Mouse (Mus musculus) kidney, embryonic 16.5 days (tissue): ENCODE results near the gene Wdtc1. TPM values are rescaled to one million over a fixed set of nuclear protein-coding genes. Genes with fewer than 3 reads are reported as not detected.

Experiments
- ATAC-seq: fragments of 200-750 bp; cut with Nextera tagmentation; 2 replicates; pipeline ENCODE4 v1.8.0; 2017; ENCODE audit warnings: moderate TSS enrichment; ENCODE audit not compliant: low FRiP score, low TSS enrichment
- H3K27ac ChIP-seq: fragments of 300-500 bp; sonication (generic); 2 replicates; pipeline ENCODE4 v1.5.1; 2014; ENCODE audit warnings: low read length
- H3K27me3 ChIP-seq: fragments of 300-500 bp; sonication (generic); 2 replicates; pipeline ENCODE4 v1.6.1; 2014; ENCODE audit warnings: low read length, control low read depth, mixed read lengths; ENCODE audit not compliant: insufficient read depth
- H3K36me3 ChIP-seq: fragments of 300-500 bp; sonication (generic); 2 replicates; pipeline ENCODE4 v1.6.1; 2014; ENCODE audit warnings: low read length, control low read depth, mixed read lengths; ENCODE audit not compliant: insufficient read depth
- H3K4me1 ChIP-seq: fragments of 300-500 bp; sonication (generic); 2 replicates; pipeline ENCODE4 v1.6.1; 2014; ENCODE audit warnings: low read length, control low read depth, mixed read lengths; ENCODE audit not compliant: insufficient read depth
- H3K4me2 ChIP-seq: fragments of 300-500 bp; sonication (generic); replicated peaks from 2 replicates; pipeline ENCODE4 v1.6.1; 2014; ENCODE audit warnings: low read depth, low read length
- H3K4me3 ChIP-seq: fragments of 300-500 bp; sonication (generic); 2 replicates; pipeline ENCODE4 v1.5.1; 2014; ENCODE audit warnings: mild to moderate bottlenecking, low read length
- H3K9ac ChIP-seq: fragments of 300-500 bp; sonication (generic); replicated peaks from 2 replicates; pipeline ENCODE4 v1.6.1; 2014; ENCODE audit warnings: low read length
- H3K9me3 ChIP-seq: fragments of 300-500 bp; sonication (generic); 2 replicates; pipeline ENCODE4 v1.6.1; 2016; ENCODE audit warnings: low read length, control low read depth
- WGBS: fragments of 180-500 bp; shearing (Covaris S2); extraction: QIAGEN DNeasy Blood & Tissue Kit; methylation state at CpG from one replicate; pipeline ENCODE4 v1.1.7; 2014; 5-methylcytosine and 5-hydroxymethylcytosine counted together
- polyA plus RNA-seq: library from polyadenylated mRNA; unstranded; fragments of >200 nt; fragmentation: Nextera tagmentation; extraction: Ambion mirVana; gene quantifications from 2 replicates; pipeline ENCODE4 v1.2.1, GENCODE M21; 2015

Gene Wdtc1
- polyA plus RNA-seq, 1 experiment from 2014 or later: 12.9 TPM

- ATAC-seq: no peak
- Histone ChIP-seq H3K27me3 (no peaks in the 10 kb centered on the region), H3K4me3 (no peak overlapping the region), H3K9me3 (no peaks in the 10 kb centered on the region), H3K9ac (no peak overlapping the region), H3K27ac (no peak overlapping the region), H3K36me3 (peaks cover 49% of the 10 kb centered on the region), H3K4me2 (no peak overlapping the region), H3K4me1 (no peaks in the 10 kb centered on the region)
- 94% methylated on average over 5 of the region's 5 CpGs for WGBS
These were observed 89.5 kb downstream of the Wdtc1 start for GRCm38 (mm10) chr4:133263756-133264155.

GRCm38 (mm10) chr4:133262882-133263281, 90.4 kb downstream of the Wdtc1 start, which contains the start of gene Sytl1:
Gene Sytl1, minus strand, starts transcription at chr4:133263113.
- 0 out of 2 replicates have a peak within 1 kb of the TSS, but pooled peaks have one; percentile 18 for H3K9ac ChIP-seq
- ATAC-seq: no peak
- H3K27ac ChIP-seq: no peak within 1 kb of the TSS
- H3K4me3 ChIP-seq: no peak within 1 kb of the TSS
- H3K27me3 ChIP-seq: no peaks in the 10 kb centered on the region
- no peaks in the 10 kb centered on the region for H3K9me3 ChIP-seq
- H3K4me2 ChIP-seq: no peak within 1 kb of the TSS
- peaks cover 41% of the 10 kb centered on the region for H3K36me3 ChIP-seq
- WGBS: 36% methylated on average over 7 of the region's 7 CpGs
- no peaks in the 10 kb centered on the region for H3K4me1 ChIP-seq

GRCm38 (mm10) chr4:133262375-133262765, 90.9 kb downstream of the Wdtc1 start:
- Histone ChIP-seq H3K4me3 (no peak overlapping the region), H3K27me3 (peaks cover 3% of the 10 kb centered on the region; the same call in 1 of the 2 replicates), H3K9me3 (no peaks in the 10 kb centered on the region), H3K4me2 (no peak overlapping the region), H3K27ac (no peak overlapping the region), H3K36me3 (peaks cover 36% of the 10 kb centered on the region), H3K9ac (no peak overlapping the region), H3K4me1 (no peaks in the 10 kb centered on the region)
- ATAC-seq: no peak
- WGBS: 72% methylated on average over 7 of the region's 7 CpGs

GRCm38 (mm10) chr4:133261641-133262374, 91.5 kb downstream of the Wdtc1 start:
- Histone ChIP-seq H3K27me3 (peaks cover 6% of the 10 kb centered on the region), H3K9ac (0 out of 2 replicates have a peak overlapping the region, but pooled peaks have one; percentile 6), H3K4me2 (no peak overlapping the region), H3K4me3 (no peak overlapping the region), H3K9me3 (no peaks in the 10 kb centered on the region), H3K36me3 (peaks cover 30% of the 10 kb centered on the region), H3K27ac (no peak overlapping the region), H3K4me1 (peaks cover 2% of the 10 kb centered on the region; the same call in 1 of the 2 replicates)
- WGBS: 52% methylated on average over 10 of the region's 10 CpGs
- ATAC-seq: no peak

GRCm38 (mm10) chr4:133257798-133258408, 95.4 kb downstream of the Wdtc1 start:
- Histone ChIP-seq H3K9me3 (no peaks in the 10 kb centered on the region), H3K4me1 (peaks cover 13% of the 10 kb centered on the region), H3K4me2 (no peak overlapping the region), H3K4me3 (no peak overlapping the region), H3K27ac (no peak overlapping the region), H3K9ac (no peak overlapping the region), H3K36me3 (no peaks in the 10 kb centered on the region), H3K27me3 (peaks cover 22% of the 10 kb centered on the region)
- no peak; the same call in 1 of the 2 replicates for ATAC-seq
- 75% methylated on average over 12 of the region's 12 CpGs for WGBS

- Histone ChIP-seq H3K9ac (no peak overlapping the region), H3K4me3 (peak overlapping the region; percentile 21), H3K4me1 (peaks cover 13% of the 10 kb centered on the region), H3K27me3 (peaks cover 22% of the 10 kb centered on the region), H3K9me3 (no peaks in the 10 kb centered on the region), H3K4me2 (peak overlapping the region; percentile 45), H3K36me3 (no peaks in the 10 kb centered on the region), H3K27ac (no peak overlapping the region)
- ATAC-seq: peak; percentile 25; the same call in 1 of the 2 replicates
- 30% methylated on average over 12 of the region's 12 CpGs for WGBS
These were observed 96.1 kb downstream of the Wdtc1 start for GRCm38 (mm10) chr4:133257230-133257629.

- WGBS: 16% methylated on average over 24 of the region's 24 CpGs
- Histone ChIP-seq H3K27ac (no peak overlapping the region), H3K4me2 (peak overlapping the region; percentile 45), H3K27me3 (peaks cover 26% of the 10 kb centered on the region), H3K36me3 (no peaks in the 10 kb centered on the region), H3K4me1 (peaks cover 13% of the 10 kb centered on the region), H3K9ac (no peak overlapping the region), H3K4me3 (peak overlapping the region; percentile 21), H3K9me3 (no peaks in the 10 kb centered on the region)
- peak; percentile 50 for ATAC-seq
These were observed 96.5 kb downstream of the Wdtc1 start for GRCm38 (mm10) chr4:133256820-133257219.

- peaks cover 40% of the 10 kb centered on the region for H3K27me3 ChIP-seq
- no peak overlapping the region for H3K4me3 ChIP-seq
- H3K36me3 ChIP-seq: no peaks in the 10 kb centered on the region
- WGBS: 74% methylated on average over 6 of the region's 6 CpGs
- H3K27ac ChIP-seq: no peak overlapping the region
- peaks cover 23% of the 10 kb centered on the region for H3K4me1 ChIP-seq
- no peak for ATAC-seq
- no peaks in the 10 kb centered on the region for H3K9me3 ChIP-seq
- H3K4me2 ChIP-seq: no peak overlapping the region
- H3K9ac ChIP-seq: no peak overlapping the region
These were observed 97.9 kb downstream of the Wdtc1 start for GRCm38 (mm10) chr4:133255392-133255791.

GRCm38 (mm10) chr4:133253412-133253811, 99.9 kb downstream of the Wdtc1 start:
- H3K27ac ChIP-seq: no peak overlapping the region
- no peak overlapping the region for H3K4me2 ChIP-seq
- H3K36me3 ChIP-seq: no peaks in the 10 kb centered on the region
- 26% methylated on average over 12 of the region's 12 CpGs for WGBS
- H3K9me3 ChIP-seq: no peaks in the 10 kb centered on the region
- peaks cover 32% of the 10 kb centered on the region for H3K4me1 ChIP-seq
- H3K27me3 ChIP-seq: peaks cover 52% of the 10 kb centered on the region
- 0 out of 2 replicates have a peak, but pooled peaks have one; percentile 9 for ATAC-seq
- H3K9ac ChIP-seq: no peak overlapping the region
- no peak overlapping the region for H3K4me3 ChIP-seq

GRCm38 (mm10) chr4:133252089-133252488, 101.2 kb downstream of the Wdtc1 start:
- H3K36me3 ChIP-seq: no peaks in the 10 kb centered on the region
- H3K27me3 ChIP-seq: peaks cover 57% of the 10 kb centered on the region
- H3K27ac ChIP-seq: no peak overlapping the region
- no peak overlapping the region for H3K9ac ChIP-seq
- H3K9me3 ChIP-seq: no peaks in the 10 kb centered on the region
- peaks cover 32% of the 10 kb centered on the region for H3K4me1 ChIP-seq
- WGBS: 52% methylated on average over 4 of the region's 4 CpGs
- H3K4me3 ChIP-seq: no peak overlapping the region
- no peak for ATAC-seq
- no peak overlapping the region for H3K4me2 ChIP-seq
